Mouse (Mus musculus): ENCODE measurements around the gene Cerk.

DNA sequence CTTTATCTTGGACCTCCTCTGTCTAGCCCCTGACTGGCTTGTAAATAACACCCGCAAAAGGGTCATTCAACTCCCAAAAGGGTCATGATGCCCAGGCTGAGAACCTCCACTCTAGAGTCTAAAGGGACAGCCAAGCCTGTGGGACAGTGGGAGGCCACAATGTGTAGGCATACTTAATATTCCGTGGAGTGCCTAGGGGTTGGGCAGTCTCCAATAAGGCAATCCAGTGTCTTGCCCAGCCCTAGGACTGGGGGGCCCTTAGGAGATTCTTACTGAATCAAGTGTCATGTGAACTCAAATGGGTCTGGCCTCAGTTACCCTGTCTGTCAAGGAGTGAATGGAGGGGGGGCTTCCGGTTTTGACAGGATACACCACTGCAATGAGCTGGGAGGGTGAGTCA is 56.9 kb downstream of the Cerk start:
- TF ChIP-seq CTCF (IDR thresholded peaks at IDR 0.05; ENCODE audit: control insufficient read depth, insufficient read depth, low read length) = no peak
- no peak for TF ChIP-seq POLR2A (IDR thresholded peaks at IDR 0.05; ENCODE audit: borderline replicate concordance, control insufficient read depth, low read depth, low read length)

Data from bone marrow, adult 2 months (tissue).